ENCODE assay signal across 22 mouse cellular contexts in the genomic region with DNA sequence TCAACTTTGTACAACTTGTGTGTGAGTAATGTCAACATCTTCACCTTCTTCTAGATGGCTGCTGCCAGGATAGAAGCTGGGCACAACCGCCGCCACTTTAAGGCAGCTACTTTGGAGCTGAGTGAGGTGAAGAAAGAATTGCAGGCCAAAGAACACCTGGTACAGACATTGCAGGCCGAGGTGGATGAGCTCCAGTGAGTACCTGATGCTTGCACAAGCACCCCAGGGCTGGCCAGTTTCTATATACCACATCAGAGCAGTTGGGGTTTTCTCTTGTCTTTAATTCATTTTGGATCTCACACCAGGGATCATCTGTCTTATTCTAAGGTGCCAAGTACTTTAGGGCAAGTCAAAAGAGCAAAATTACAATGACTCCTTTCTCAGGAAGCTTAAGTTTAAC. TPM values are rescaled to one million over a fixed set of nuclear protein-coding genes. Genes with fewer than 3 reads are reported as not detected.
DNase-seq lines count a peak whose midpoint lies in the region; ATAC-seq lines count a peak whose summit lies in the region.
"Had no signal": no experiment of that assay in that cellular context is flagged by ENCODE, and none has a peak within 500 bp of the region (broad histone marks: within the 10 kb centered on the region; RNA-seq: fewer than 3 reads in every experiment).

No protein-coding gene starts in this region.

- H3K9me3 ChIP-seq in midbrain, embryonic 11.5 days (ENCODE audit: control insufficient read depth, low read length) = no peaks in the 10 kb centered on the region
- H3K9me3 ChIP-seq in midbrain, embryonic 16.5 days (replicated peaks; ENCODE audit: control insufficient read depth, low read length, poor library complexity, severe bottlenecking) = no peaks in the 10 kb centered on the region
- H3K9me3 ChIP-seq in hindbrain, embryonic 12.5 days (replicated peaks) = no peaks in the 10 kb centered on the region
- H3K9me3 ChIP-seq: G1E had no signal

- H3K4me3 ChIP-seq in midbrain, embryonic 11.5 days (ENCODE audit: low read depth, low read length) = no peak overlapping the region
- no peak overlapping the region for H3K4me3 ChIP-seq in midbrain, embryonic 16.5 days (ENCODE audit: low read depth, low read length)
- H3K4me3 ChIP-seq in hindbrain, embryonic 12.5 days = no peak overlapping the region

- H3K9ac ChIP-seq in midbrain, embryonic 11.5 days (ENCODE audit: low read length) = no peak overlapping the region
- H3K9ac ChIP-seq in midbrain, embryonic 16.5 days (ENCODE audit: low read depth, low read length) = no peak overlapping the region
- H3K9ac ChIP-seq in hindbrain, embryonic 12.5 days = no peak overlapping the region

- WGBS in midbrain, embryonic 11.5 days = 90% methylated on average over 3 of the region's 3 CpGs
- WGBS in midbrain, embryonic 16.5 days = 93% methylated on average over 3 of the region's 3 CpGs
- WGBS in hindbrain, embryonic 12.5 days = 93% methylated on average over 3 of the region's 3 CpGs

- no peak overlapping the region for H3K27ac ChIP-seq in midbrain, embryonic 11.5 days (ENCODE audit: low read depth, low read length)
- H3K27ac ChIP-seq in midbrain, embryonic 16.5 days (ENCODE audit: low read length) = no peak overlapping the region
- H3K27ac ChIP-seq in hindbrain, embryonic 12.5 days = no peak overlapping the region

- no peak overlapping the region for H3K4me2 ChIP-seq in midbrain, embryonic 11.5 days
- H3K4me2 ChIP-seq in midbrain, embryonic 16.5 days (ENCODE audit: low read length) = no peak overlapping the region
- H3K4me2 ChIP-seq in hindbrain, embryonic 12.5 days (replicated peaks) = no peak overlapping the region

- no peaks in the 10 kb centered on the region for H3K4me1 ChIP-seq in midbrain, embryonic 11.5 days (ENCODE audit: control insufficient read depth, insufficient read depth, low read length)
- no peaks in the 10 kb centered on the region for H3K4me1 ChIP-seq in midbrain, embryonic 16.5 days (ENCODE audit: control insufficient read depth, insufficient read depth, low read length)
- H3K4me1 ChIP-seq in hindbrain, embryonic 12.5 days = no peaks in the 10 kb centered on the region

- no peaks in the 10 kb centered on the region for H3K27me3 ChIP-seq in midbrain, embryonic 11.5 days (ENCODE audit: control insufficient read depth, insufficient read depth, low read length)
- H3K27me3 ChIP-seq in midbrain, embryonic 16.5 days (ENCODE audit: control insufficient read depth, insufficient read depth, low read depth, low read length) = no peaks in the 10 kb centered on the region
- no peaks in the 10 kb centered on the region for H3K27me3 ChIP-seq in hindbrain, embryonic 12.5 days
- H3K27me3 ChIP-seq: CH12.LX, Patski had no signal

- no peak for ATAC-seq in midbrain, embryonic 11.5 days (ENCODE audit: low FRiP score)
- no peak for ATAC-seq in midbrain, embryonic 16.5 days
- no peak for ATAC-seq in hindbrain, embryonic 12.5 days (ENCODE audit: low FRiP score)
- ATAC-seq: activated CD4-positive, CD25-positive, alpha-beta regulatory T cell, adult 4 months; CD4-positive, CD25-positive, alpha-beta regulatory T cell, adult 4 months; Patski had no signal

- peak; percentile 57 for DNase-seq in heart, adult 11 months
- no peak for DNase-seq in heart, adult 18-20 months
- peak; percentile 33 for DNase-seq in midbrain, embryonic 11.5 days (ENCODE audit: low spot score, missing footprints)
- peak; percentile 83 for DNase-seq in fat pad, adult 2 months (ENCODE audit: extremely low read depth, low read depth, low spot score)
- peak; percentile 79 for DNase-seq in gonadal fat pad, adult 2 months (ENCODE audit: low read depth)
- DNase-seq in spleen, adult 18-20 months = no peak
- DNase-seq: adrenal gland, adult 2 months; adrenal gland, adult 8-10 months; adrenal gland, postnatal 10 days; adrenal gland, postnatal 14 days; adrenal gland, postnatal 25 days; adrenal gland, postnatal 36 days; B cell, adult 2 months; cerebellum, adult 11 months; cerebellum, adult 11-12 months had no signal

- H3K36me3 ChIP-seq in midbrain, embryonic 11.5 days (ENCODE audit: control insufficient read depth, insufficient read depth, low read length) = peaks cover 25% of the 10 kb centered on the region
- peaks cover 46% of the 10 kb centered on the region for H3K36me3 ChIP-seq in midbrain, embryonic 16.5 days (ENCODE audit: control insufficient read depth, insufficient read depth, low read length)
- peaks cover 94% of the 10 kb centered on the region for H3K36me3 ChIP-seq in hindbrain, embryonic 12.5 days

RNA-seq across cellular contexts. Expression of a gene that starts 14.0 kb away (rescaled TPM):
- 10 to 100 TPM; 26.2 to 28.4 TPM for total RNA-seq in heart, adult 18-20 months (2021)
- polyA plus RNA-seq in midbrain, embryonic 11.5 days (2014; fragmentation: Nextera tagmentation; extraction: Ambion mirVana) = 37.5 and 43.7 TPM in 2 replicates
- polyA plus RNA-seq in midbrain, embryonic 16.5 days (2015; fragmentation: Nextera tagmentation; extraction: Ambion mirVana) = 18.7 and 24.1 TPM in 2 replicates
- polyA plus RNA-seq in gonadal fat pad, adult 2 months (2012; rRNA removed) = 11.2 and 11.7 TPM in 2 replicates
- 36.7 and 38.6 TPM in 2 replicates for polyA plus RNA-seq in hindbrain, embryonic 12.5 days (2016; fragmentation: Nextera tagmentation; extraction: Ambion mirVana)

RNA-seq across cellular contexts. Expression of a gene that starts 40.3 kb away (rescaled TPM):
- total RNA-seq in heart, adult 18-20 months (2021) = 10 to 100 TPM; 48.3 to 51.2 TPM
- 17.9 and 19.7 TPM in 2 replicates for polyA plus RNA-seq in midbrain, embryonic 11.5 days (2014; fragmentation: Nextera tagmentation; extraction: Ambion mirVana)
- polyA plus RNA-seq in midbrain, embryonic 16.5 days (2015; fragmentation: Nextera tagmentation; extraction: Ambion mirVana) = 24.7 and 25.7 TPM in 2 replicates
- 14.3 and 15.1 TPM in 2 replicates for polyA plus RNA-seq in gonadal fat pad, adult 2 months (2012; rRNA removed)
- 29.1 and 30.7 TPM in 2 replicates for polyA plus RNA-seq in hindbrain, embryonic 12.5 days (2016; fragmentation: Nextera tagmentation; extraction: Ambion mirVana)

RNA-seq across cellular contexts. Expression of a gene that starts 52.9 kb away (rescaled TPM):
- 10 to 100 TPM; 32.9 to 35.7 TPM for total RNA-seq in heart, adult 18-20 months (2021)
- polyA plus RNA-seq in midbrain, embryonic 11.5 days (2014; fragmentation: Nextera tagmentation; extraction: Ambion mirVana) = 90.4 and 97.6 TPM in 2 replicates
- polyA plus RNA-seq in midbrain, embryonic 16.5 days (2015; fragmentation: Nextera tagmentation; extraction: Ambion mirVana) = 105 and 107 TPM in 2 replicates
- 21.6 and 26.3 TPM in 2 replicates for polyA plus RNA-seq in gonadal fat pad, adult 2 months (2012; rRNA removed)
- 77.5 and 81.0 TPM in 2 replicates for polyA plus RNA-seq in hindbrain, embryonic 12.5 days (2016; fragmentation: Nextera tagmentation; extraction: Ambion mirVana)

Comparison
In these comparisons a context has a peak if more than half of its experiments do, and no peak if none do; other contexts are left out.
1. DNase-seq: peak in heart, adult 11 months (single experiment), midbrain, embryonic 11.5 days (single experiment), fat pad, adult 2 months (single experiment) and gonadal fat pad, adult 2 months (single experiment); none in heart, adult 18-20 months (0 of 2) and spleen, adult 18-20 months (0 of 2).